Mouse (Mus musculus) urinary bladder, adult 18-20 months (tissue): ENCODE measurements around the gene Stk11.
A peak's percentile ranks its signal among the peaks of the same experiment; 100 is the strongest.

Experiments
- DNase-seq, 2 experiments: peaks; one replicate each; pipeline ENCODE4 v3.0.0; 2022; ENCODE audit warnings: low spot score in 2 of 2, mixed read lengths in 2 of 2

Gene Stk11

DNA sequence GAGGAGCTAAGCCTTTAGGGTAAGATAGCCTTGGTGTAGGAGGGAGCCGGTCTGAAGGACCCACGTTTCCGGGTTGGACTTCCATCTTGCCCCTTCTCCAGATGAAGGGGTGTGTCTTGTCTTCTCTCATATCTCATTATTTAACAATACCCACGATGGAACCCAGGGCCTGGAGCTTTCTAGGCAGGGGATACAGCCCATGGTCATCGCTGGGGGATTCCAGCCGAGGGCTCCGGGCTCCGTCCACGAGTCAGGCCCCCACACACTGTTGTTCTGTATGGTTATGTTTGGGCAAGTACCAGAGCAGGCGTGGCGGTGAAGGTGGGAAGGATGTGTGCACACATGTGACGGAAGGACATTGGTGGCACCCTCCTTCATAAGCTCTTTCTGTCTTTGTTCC lies 28.6 kb downstream of the Stk11 start:
- DNase-seq, result no peak

DNA sequence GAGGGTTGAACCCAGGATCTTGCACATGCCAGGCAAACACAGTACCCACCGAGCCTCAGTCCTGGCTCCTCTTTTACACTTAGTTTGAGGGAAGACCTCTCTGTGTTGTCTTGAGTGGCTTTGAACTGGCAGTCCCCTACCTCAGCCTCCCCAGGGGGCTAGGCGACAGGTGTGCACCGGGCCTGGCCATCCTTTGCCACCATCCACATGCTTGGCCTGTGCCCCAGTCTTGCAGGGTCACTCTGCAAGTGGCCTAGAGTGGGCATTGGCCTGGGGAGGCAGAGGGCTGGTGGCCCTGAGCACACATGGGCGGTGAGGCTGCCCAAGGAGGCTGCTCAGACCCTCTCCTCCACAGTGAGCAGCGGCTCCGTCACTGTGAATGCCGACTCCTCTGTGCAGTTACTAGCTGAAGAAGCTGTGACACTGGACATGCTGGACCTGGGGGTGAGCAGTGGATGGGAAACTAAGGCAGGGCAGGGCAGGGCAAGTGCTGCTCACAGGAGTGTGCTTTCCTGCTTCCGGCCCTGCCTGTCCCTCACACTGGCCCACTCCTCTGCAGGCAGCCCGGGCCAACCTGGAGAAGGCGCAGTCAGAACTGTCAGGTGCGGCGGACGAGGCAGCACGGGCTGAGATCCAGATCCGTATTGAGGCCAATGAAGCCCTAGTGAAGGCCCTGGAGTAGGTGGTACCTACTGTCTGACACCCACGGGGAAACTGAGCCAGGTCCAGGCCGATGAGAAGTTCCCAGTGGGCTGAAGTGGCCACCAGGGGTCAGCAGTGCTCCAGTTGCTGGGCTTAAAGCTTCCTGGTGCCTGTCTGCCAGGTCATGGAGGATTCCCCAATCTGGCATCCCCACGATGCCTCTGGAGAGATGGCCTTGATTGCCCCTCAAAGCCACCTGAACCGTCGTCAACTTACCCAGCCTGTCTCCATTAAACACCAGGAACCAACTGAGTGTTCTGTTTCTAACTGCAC lies 29.5 kb downstream of the Stk11 start:
- peak in 1 of 2 experiments; percentile 64 for DNase-seq

DNA sequence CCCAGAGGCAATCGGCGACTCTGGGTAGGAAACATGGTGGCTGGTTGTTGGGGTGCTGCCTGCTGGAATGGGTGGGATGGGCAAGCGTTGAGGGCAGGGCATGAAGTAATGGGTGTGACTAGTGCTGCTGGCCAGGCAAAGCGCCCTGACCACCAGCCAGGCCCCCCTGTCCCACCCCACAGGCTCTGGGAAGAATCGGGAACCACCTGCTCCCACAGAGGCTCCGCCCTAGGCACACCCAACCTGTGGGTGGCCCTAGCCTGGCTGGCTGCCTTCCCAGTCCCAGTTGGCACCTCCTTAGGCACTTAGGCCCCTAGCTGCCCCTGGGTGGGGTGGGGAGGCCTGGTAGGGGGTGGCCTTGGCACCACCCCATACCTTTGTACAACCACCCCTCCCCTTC lies 30.3 kb downstream of the Stk11 start:
- DNase-seq, result no peak

DNA sequence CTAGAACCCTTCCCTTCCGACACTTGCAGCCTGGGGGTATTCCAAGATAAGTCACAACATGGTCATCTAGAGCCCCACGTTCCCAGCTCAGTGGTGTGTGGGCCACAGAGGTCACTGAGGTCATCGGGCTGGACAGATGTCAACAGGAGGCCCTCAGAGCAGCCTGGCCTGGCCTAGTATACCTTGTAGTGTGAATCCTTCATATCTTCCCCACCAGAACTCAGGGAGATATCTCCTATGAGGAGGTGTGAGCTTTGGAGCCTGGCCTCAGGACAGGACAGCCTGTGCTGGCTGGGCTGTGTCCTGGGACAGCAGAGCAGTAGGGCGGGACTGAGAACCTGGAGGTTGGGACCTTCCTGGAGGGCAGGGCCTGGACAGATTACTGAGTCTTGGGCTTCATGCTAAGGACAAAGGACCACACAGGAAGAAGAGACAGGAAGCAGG lies 31.0 kb downstream of the Stk11 start:
- DNase-seq, result no peak

DNA sequence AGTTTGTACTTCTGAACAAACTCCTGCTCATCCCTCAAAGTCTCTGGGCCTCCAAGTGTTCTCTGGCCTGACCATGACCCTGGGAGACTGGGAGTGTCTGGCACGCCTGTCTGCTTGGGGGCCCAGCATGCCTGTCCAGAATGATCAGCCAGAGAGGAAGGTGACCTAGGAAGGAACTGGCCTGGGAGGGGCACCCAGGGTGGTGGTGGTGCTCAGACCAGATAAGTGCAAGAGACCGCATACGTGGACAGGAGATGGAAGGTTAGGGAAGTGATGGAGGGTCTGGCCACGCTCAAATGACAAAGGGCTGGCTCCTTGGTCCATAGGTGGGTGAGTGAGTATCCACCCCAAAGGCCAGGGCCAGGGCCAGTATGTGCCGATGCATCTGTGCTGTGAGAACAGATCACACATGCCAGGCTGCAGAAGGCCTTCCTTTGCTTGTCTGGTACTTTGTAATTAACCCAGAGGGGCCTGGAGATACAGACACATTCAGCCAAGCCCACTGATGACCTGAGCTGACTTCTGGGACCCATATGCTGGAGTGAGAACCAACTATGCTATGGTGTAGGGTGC lies 31.6 kb downstream of the Stk11 start:
- no peak for DNase-seq

DNA sequence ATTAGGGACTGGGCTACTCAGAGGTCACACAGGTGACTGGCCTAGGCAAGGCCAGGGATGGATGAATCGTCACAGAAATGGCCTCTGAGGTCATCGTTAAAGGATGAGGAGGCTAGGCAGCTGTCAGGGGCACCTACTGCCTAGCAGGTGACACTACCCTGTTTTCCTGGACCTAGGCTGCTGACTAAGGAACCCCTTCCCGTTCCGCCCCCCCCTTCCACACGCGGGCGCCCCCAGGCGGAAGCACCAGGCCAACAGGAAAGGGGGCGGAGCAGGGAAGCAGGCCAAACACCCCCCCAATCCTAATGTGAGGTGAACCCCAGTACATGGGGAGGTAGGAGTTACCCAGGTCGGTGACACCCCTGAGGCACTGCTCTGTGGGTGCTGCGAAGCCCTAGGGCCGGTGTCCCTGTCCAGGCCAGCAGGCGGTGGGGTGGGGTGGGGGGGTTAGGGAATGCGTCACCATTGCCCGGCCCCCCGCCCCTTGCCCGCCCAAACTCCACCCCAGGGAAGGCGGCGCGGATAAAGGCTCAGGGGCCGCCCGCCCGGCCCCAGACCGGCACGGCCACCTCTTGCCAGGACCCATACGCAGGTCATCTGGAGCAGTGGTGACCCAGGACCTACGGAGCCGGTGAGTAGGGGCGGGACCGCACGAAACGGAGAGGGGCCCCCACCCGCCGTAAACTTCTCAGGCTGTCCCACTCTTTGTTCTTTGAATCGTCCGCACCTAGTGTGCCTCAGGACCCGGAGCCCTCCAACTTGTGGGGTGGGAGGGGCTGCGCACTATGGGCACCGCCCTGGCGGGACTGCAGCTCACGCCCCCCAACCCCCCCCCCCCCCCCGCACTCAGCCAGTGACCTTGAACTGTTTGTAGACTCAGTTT lies 32.4 kb downstream of the Stk11 start, which contains the start of gene Midn:
Gene Midn (plus strand): TSS at position 554 of the 883 bp plus-strand sequence.
- peak; percentile 80 to 83 for DNase-seq

DNA sequence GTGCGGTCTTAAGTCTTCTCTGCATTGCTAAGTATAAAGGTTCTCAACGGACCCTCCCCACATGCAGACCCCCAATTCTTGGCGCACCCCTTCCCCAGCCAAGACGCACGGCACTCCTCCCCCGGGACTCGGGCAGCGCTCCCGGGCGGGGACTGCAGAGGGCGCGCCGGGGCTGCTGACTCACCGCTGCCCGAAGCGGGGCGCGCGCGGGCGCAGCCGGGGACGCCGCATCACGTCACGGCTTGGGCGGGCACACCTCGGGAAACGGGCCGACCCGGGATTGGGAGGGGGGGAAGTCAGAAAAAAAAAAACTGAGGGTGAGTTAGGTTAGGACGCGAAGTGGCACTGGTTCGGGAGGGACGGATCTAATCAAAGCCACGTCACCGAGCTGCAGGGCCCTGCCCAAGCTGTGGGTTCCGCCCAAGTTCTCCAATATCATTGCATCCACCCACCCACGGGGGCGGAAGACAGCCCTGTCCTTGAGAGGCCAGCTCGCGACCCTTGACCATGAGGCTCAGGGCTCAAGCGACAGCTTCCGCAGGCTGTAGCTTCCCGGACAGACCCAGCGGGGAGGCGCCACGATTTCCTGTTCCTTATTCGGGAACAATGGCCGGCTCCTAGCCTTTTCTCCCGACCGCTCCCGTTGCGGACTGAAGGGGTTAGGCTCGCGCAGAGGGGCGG lies 33.1 kb downstream of the Stk11 start:
- peak; percentile 90 to 93 for DNase-seq

DNA sequence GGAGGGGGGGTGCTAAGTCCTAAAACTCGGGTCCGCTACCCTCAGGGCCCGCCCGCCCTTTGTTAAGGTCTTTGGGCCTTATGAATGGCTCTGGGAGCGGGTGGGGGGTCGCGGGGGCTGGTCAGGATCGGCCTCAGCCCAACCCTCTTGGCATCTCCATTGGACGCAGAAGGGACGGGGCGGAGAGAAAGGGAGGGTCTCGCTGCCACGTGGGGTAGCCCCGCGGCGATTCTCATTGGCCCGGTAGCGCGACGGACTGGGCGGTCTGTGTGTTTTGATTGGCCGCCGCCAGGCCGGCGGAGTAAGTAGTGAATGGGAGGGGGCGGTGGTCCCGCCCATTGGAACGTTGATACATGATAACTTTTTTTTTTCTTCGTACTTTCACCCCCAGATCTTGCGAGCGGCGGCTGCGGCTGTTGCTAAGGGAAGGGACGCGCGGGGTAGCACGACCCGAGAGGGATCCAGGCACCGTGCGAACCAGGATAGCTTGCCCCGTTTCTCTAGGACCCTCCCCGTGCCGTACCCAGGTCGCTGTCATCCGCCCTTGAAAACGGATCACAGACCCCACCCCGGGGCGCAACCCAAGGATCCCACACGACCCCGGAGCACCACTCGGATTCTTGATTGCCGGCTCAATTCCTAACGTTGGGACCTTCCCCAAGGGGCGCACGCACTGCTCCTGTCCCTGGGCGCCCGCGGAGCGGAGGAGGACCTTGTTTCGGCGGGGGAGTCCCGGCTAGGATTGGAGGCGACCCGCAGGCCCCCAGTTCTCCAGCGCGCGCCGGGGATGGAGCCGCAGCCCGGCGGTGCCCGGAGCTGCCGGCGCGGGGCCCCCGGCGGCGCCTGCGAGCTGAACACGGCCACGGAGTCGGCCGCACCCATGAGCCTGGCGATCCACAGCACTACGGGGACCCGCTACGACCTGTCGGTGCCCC lies 34.0 kb downstream of the Stk11 start:
- DNase-seq, result peak; percentile 88 to 97

DNA sequence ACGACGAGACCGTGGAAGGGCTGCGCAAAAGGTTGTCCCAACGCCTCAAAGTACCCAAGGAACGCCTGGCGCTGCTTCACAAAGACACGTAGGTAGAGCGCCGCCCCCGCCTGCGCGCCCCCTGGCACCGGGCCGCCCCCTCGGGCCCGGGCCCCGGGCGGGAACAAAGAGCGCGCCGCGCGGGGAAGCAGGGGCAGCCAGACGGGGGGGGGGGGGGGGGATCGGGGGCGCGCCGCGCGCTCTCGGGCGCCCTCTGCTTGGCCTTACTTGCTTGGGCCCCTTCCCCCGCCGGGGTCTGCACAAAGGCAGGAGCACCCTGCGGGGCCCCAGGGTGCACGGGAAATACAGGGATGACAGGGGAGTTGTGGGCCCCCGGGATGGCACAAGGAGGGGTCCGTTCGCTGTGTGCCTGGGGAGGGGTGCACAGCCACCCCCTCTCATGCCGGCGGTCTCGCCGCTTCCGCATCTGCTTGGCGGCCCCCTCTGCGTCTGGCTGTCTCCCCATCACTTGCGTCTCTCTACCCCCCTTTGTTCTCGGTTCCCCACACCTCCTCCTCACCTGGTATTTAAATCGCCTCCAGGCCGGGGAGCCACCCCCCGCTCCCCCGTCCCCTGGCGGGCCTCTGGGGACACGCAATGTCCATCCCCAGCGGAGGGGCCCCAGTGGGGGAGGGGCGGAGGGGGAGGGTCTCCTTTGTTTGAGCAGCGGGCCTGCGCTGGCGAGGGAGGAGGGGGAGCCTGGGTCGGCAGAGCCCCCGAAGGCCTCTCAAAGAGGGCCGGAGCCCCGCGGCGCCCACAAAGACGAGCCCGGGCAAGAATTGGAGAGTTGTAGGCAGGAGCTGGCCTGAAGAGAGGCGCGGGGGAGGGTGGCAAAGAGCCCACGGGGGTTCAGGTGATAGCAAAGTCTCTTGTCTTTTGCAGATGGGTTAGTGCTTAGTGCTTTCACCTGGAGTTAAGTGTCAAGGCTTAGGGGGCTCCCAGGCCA lies 34.9 kb downstream of the Stk11 start:
- peak in 1 of 2 experiments; percentile 74 for DNase-seq

GRCm38 (mm10) chr10:80151211-80152034 lies 35.8 kb downstream of the Stk11 start:
- DNase-seq, result peak; percentile 60 to 64

- DNase-seq, result peak in 1 of 2 experiments; percentile 40
These were observed 36.7 kb downstream of the Stk11 start for GRCm38 (mm10) chr10:80152071-80152872.

DNA sequence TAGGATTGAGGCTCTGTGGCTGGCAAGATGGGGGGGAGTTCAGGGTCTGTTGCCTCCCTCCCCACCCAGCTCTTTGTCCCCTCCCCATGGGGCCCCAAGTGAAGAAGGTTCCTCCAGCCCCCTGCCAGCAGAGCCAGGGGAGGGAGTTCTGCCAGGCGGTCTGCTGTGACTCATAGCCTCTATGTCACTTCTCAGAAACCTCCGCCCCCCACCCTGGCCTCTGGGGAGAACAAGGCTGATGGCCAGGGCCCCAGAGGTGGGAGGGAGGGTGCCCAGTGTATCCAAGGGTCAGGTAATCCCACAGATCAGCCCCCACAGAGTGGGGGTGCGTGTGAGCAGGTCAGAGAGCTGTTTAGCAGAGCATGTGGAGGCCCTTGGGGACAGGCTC lies 37.3 kb downstream of the Stk11 start:
- peak in 1 of 2 experiments; percentile 48 for DNase-seq

DNA sequence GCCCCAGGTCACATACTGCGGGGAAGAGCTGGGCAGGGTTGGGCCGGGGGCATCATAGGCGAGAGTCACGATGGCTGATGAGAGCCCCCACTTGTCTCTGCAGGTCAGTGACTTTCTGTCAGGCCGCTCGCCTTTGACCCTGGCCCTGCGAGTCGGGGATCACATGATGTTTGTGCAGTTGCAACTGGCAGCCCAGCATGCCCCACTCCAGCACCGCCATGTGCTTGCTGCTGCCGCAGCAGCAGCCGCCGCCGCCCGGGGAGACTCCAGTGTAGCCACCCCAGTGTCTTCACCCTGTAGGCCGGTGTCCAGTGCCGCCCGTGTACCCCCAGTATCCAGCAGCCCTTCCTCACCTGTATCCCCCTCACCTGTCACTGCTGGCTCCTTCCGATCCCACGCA lies 38.1 kb downstream of the Stk11 start:
- no peak for DNase-seq

GRCm38 (mm10) chr10:80154384-80154783 lies 38.8 kb downstream of the Stk11 start:
- DNase-seq, result no peak

- no peak for DNase-seq
These were observed 39.7 kb downstream of the Stk11 start for GRCm38 (mm10) chr10:80155277-80155676.

DNA sequence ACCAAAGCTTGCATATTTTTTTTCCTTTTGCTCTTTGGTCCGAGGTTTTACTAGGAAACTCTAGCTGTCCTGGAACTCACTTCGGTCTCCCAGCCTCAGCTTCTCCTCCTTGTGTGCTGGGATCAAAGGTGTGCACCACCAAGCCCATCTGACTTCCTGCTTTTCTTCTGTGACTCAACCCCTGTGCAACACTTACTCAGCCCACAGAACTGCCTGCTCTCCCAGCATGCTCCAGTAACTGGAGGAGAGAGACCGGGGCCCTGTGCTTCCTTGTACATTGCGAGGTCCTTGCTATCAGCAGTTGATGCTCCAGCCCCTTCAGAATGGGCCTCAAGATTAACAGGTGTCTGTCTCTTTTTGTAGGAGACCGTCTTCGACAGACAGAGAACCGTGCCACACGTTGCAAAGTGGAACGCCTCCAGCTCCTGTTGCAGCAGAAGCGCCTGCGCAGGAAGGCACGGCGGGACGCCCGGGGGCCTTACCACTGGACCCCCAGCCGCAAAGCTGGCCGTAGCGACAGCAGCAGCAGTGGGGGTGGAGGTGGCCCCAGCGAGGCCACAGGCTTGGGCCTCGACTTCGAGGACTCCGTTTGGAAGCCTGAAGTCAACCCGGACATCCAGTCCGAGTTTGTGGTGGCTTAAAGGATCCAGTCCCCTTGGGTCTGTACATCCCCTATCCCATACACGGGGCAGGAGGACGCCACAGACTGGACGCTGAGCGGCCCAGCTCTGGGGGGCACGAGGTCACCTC lies 40.6 kb downstream of the Stk11 start:
- DNase-seq, result no peak

DNA sequence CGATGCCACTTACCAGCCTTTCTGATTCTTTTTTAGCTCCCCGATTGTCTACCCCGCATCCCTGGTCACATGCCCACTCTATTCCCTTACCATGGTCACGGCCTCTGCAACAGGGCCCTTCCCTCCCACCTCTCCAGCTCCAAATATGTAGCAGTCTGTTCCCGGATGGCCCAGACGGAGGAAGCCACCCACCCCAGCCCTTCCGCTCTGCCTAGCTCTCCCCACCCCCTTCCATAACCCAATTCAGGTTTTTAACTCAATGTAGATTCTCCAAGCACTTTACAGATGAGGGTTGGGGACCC lies 41.1 kb downstream of the Stk11 start:
- no peak for DNase-seq
